Mouse (Mus musculus): ENCODE measurements around the gene Lrrc28.
A peak's percentile ranks its signal among the peaks of the same experiment; 100 is the strongest.
"Not testable (repeated sequence)": the region's sequence is repeated elsewhere in the genome, so short reads cannot be mapped to it uniquely, and the experiment has no call there.

Lrrc28 gene

DNA sequence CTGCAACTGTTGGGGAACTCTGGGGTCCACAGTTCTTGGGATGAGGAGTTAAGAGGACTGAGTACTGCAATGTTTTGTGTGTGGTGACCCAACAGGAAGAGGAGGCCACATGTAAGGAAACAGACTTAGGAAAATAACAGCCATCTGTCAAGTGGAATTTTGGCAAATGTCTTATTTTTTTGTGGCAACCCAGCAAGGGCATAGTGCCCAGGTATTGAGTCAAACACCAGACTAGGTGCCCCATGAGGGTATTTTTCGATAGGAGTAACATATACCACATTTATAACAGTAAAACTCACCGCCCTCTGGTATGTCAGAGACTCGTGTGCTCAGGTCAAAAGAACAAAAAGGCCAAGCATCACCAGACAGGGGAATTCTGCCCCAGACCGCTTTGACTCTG is 109.1 kb downstream of the Lrrc28 start:
- DNase-seq (ENCODE audit: extremely low spot score, low read depth, low spot score) = no peak

DNA sequence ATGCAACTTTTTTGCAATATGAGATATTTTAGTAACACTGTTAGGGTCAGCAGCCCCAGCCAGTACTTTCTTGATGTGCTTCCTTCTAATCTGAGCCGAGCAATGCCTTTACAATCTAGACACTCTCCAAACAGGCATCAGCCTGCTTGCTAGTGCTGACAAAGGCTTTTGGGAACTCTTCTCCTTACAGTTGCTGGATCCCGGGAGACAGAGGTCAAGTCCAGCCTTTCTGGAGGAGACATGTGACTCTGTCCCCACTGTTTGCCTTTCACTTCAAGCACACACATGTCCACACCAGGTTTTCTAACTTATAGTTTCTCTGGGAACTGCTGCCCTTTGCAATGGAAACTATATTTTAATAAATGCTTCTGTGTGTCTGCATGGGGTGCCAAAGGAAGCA is 114.1 kb downstream of the Lrrc28 start:
- no peak for DNase-seq (ENCODE audit: extremely low spot score, low read depth, low spot score)

DNA sequence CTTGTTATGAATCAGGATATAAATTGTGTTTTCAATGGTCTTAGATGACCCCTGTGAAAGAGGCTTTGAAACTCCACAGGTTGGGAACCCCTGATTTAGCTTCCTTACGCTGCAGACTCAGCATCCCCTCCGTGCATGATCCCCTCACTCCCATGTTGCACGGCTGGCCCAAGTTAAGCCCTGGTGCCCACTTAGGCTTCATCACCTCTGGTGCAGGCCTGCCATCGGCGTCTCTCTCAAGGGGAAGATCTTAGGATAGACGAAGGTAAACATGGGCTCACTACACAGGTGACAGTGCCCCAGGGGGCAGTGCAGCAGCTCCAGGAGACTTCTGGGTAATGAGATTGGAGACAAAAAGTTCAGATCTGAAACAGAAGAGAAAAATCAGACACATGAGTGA is 115.7 kb downstream of the Lrrc28 start:
- DNase-seq (ENCODE audit: extremely low spot score, low read depth, low spot score) = no peak

DNA sequence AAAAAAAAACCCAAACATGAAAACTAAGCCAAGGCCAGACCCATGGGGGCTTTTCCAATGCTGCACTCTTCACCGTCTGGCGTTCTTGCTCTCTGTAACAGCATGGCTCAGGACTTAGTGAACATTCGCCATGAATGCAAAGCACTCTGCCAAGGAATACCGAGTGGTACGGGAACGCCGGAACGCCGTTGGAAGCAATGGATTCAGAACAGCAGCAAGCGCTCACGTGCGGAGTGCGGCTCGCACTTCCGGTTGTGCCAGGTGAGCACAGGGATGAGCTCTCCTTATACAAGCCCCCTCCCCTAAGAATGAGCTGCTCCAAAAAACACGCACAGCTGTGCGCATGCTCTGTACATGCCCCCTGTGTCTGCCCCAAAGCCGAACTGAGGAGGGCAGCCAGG is 116.2 kb downstream of the Lrrc28 start:
- DNase-seq (ENCODE audit: extremely low spot score, low read depth, low spot score) = no peak

DNA sequence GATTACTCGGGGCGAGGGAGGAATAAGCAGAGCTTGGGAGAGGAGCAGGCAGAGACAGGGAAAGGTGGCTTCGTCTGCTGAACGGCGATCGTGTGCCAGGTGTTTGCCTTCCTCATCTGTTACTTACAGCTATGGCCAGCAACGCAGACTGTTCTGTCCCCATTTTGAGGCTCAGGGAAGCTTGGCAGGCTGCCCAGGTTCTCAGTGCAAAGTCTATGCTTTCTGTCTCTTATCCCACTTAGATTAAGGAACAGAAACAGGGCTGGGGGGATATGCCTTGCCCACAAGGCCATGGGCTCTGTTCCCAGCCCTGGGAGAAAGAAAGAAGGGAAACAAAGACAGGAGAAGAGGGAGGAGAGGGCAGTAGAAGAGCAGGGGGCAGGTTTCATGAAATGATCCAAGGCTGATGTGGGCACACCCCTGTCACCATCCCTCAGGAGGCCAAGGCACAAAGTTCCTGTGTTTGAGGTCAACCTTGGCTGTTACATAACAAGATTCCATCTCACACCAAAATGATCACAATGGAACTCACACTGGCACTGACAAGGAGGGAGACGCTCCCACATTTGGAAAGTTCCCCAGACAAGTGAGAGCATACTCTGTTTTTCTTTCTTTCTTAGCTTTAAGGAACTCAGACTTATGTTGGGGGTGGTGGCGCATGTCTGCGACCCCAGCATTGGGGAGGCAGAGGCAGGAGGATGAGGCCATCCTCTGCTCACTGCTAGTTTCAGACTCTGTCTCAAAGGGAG is 116.8 kb downstream of the Lrrc28 start:
- no peak for DNase-seq (ENCODE audit: extremely low spot score, low read depth, low spot score)

DNA sequence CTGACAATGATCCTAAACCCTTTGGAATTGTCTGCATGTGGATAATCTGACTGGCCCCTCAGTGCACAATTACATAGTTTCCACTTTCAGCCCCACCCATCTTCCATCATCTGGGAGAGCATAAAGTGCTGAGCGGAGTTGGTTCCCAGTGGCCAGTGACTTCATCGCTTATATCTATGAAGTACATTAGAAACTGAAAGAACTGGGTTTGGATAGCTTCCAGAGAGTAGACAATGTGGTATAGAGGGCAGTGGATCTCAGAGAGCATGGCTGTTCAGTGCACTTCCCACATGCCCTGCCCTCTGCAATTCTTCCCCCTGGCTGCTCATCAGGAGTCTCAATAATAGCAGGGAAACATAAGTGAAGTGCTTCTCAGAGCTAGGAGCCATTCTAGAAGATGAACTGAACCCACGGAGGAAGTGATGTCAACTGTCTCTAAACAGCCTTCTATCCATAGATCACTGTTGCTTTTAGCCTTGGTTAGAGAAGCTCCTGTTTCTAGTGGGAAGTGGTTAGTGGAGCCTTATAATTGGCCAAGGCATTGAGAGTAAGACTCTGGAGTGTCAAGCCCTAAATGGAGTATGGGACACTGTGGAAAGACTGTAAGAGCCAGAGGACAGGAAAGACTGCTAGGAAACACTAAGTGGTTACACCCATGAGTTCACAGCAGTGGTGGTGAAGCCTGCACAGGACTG is 119.0 kb downstream of the Lrrc28 start:
- DNase-seq (ENCODE audit: extremely low spot score, low read depth, low spot score) = no peak

DNA sequence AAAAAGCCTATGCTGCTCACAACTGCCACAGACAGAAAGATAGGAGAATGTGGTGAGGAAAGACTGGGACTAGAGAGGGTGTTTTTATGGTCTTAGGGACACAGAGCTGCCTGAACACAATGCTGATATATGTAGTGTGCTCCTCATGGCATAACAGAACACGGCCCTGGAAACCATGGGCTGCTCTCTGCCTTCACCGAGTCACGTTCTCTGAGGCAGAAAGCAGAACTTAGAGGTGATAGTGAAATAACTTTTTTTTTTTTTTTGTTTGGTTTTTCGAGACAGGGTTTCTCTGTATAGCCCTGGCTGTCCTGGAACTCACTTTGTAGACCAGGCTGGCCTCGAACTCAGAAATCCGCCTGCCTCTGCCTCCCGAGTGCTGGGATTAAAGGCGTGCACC is 121.0 kb downstream of the Lrrc28 start:
- DNase-seq (ENCODE audit: extremely low spot score, low read depth, low spot score) = not testable (repeated sequence)

DNA sequence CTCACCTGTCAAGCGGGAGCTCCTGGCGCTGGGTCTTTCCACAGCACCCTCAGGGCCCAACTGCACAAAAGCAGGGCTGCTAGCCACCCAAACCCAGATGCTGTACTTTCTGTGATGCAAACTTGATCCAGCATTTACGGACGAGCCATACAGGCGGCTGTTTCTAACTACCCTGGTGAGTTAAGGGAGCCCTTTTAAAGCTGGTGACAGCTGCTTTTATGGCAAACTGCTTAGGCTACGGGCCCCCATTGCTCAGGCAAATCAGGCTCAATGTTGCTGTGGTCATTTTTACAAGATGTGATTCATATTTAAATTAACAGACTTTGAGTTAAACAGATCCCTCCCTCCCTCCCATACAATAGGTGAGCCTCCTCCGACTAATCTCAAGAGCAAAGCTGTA is 121.7 kb downstream of the Lrrc28 start:
- DNase-seq (ENCODE audit: extremely low spot score, low read depth, low spot score) = no peak

DNA sequence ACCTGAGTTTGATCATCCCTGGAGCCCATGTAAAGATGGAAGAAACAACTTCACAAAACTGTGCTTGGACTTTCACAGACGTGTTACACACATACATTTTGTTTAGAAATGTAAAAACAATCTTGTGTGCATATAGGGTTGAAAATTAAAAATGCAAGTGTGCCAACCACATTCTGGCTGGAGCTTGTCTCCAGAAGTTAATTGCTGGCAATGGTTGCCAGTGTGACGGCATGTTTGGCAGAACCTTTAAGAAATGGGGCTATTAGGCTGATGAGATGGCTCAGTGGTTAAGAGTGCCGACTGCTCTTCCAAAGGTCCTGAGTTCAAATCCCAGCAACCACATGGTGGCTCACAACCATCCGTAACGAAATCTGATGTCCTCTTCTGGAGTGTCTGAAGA is 123.3 kb downstream of the Lrrc28 start:
- not testable (repeated sequence) for DNase-seq (ENCODE audit: extremely low spot score, low read depth, low spot score)

DNA sequence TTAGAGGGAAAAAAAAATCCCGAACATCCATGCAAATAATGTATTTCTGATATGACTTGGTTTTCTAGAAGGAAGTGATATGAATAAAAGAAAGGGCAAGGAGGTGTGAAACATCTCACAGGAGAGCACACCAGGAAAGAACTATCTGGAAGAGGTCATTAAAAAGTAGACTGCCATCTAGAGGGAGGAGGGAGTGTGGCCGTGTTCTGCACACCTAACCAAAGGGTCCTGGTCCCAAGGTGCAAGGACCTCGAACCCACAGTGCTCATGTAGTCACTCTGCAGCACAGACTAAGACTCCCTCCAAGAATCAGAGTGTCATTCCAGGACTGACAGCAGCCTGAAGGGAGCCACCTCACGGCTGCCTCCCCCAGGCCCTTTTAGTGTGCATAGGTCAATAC is 124.1 kb downstream of the Lrrc28 start:
- no peak for DNase-seq (ENCODE audit: extremely low spot score, low read depth, low spot score)

DNA sequence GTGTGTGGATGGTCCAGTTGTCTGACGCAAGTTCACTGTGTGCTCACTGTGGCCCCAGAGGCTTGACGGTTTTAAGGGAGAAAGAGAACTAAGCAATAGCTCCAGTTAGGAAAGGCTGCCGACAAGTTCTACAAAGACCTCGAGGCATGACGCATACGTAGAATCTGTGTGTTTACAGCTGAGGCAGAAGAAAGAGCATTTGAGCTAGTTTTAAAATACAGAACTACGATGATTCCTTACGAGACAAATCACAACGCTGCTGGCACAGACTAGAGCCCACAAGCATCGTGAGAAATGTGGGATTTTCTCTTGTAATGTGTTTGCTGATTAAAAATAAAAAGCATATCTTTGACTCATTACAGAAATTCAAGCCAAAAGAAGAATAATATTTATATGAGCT is 125.1 kb downstream of the Lrrc28 start:
- no peak for DNase-seq (ENCODE audit: extremely low spot score, low read depth, low spot score)

DNA sequence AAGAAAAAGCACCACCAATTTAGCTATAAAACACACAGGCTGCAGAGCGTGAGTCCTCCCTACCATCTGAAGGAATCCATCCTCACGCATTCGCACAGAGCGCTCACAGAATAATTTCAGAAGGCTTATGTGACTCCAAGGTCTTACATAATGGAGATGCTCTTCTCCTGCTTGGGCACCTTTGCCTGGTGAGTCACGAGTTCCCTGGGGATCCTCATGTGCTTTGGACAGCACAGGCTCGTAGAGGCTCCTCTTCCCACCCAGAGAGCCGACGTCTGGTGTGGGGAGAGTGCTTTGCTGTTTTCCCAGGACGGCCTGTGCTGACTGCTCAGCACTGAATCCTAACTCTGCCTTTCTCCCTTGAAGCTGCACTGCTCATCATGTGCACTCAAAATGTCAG is 129.4 kb downstream of the Lrrc28 start:
- DNase-seq (ENCODE audit: extremely low spot score, low read depth, low spot score) = no peak

DNA sequence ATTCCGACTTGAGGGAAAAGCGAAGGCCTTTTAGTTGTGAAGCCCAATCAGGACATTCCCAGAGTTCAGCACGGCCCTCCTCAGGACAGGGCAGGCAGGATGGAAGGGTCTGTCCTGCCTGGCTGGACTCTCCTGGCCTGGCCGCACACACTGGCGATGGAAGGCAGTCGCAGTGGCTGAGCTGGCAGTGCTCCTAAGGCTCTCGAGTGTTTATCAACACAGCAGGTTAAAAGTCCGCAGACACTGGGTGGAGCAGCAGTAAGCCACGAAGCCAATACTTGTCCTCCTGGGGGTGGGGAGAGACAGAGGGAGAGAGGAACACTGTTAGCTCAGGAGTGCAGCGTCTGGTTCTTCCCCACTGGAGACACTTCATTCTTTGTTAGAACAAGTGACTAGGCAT is 130.2 kb downstream of the Lrrc28 start:
- DNase-seq (ENCODE audit: extremely low spot score, low read depth, low spot score) = no peak

DNA sequence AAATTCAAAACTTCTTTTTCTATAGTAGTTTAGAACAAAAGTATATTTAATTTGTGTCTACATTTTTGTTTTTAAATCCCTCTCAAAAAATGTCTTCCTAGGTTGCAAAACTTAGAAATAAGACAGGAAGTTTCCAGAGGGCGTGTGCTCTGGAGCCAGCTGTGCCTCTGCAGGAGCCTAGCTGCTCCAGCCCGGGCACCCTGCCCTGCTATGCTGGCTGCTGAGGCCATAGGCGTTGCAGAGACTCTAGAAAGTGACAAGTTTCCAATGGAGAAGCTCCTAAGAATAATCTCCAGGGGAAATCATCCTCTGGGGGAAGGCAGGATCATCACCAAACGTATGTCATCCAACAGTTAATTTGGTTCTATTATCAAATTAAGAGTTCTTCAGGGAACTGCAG is 130.7 kb downstream of the Lrrc28 start:
- DNase-seq (ENCODE audit: extremely low spot score, low read depth, low spot score) = no peak

DNA sequence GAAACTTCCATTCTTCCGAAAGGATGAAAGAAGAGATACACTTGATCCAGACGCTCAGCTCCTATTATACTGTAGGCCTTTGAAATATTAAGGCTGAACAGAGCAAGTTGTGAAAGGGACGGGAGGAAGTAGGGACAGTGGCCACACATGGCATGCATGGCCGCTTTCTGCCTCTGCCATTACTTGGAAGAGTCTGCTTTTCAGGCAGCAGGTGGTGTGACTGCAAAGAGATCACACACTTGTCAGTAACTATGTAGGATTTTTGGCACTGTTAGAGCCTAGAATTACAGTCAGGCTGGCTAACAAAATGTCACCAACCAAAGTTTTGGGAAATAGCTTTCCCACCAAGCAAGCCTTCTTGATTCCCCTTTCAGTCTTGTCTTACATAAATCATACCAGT is 131.4 kb downstream of the Lrrc28 start:
- no peak for DNase-seq (ENCODE audit: extremely low spot score, low read depth, low spot score)

DNA sequence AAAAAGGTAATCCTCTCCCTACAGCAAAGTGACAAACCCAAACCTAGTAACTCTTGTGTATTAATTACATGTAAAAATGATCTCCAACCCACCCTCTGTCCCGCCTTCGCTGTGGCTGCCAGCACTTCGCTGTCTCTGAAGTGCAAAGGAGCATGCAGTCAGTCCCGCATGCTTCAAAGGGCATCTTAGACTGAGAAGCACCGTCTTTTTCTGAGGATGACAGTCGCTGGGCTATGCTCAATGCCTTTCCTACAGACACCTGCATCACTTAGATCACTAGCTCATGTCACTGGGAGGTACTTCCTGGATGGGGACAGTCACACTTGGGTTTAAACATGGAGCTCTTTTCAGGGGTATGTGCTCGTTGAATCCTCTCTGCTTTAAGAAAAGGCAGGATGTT is 133.5 kb downstream of the Lrrc28 start:
- DNase-seq (ENCODE audit: extremely low spot score, low read depth, low spot score) = no peak

DNA sequence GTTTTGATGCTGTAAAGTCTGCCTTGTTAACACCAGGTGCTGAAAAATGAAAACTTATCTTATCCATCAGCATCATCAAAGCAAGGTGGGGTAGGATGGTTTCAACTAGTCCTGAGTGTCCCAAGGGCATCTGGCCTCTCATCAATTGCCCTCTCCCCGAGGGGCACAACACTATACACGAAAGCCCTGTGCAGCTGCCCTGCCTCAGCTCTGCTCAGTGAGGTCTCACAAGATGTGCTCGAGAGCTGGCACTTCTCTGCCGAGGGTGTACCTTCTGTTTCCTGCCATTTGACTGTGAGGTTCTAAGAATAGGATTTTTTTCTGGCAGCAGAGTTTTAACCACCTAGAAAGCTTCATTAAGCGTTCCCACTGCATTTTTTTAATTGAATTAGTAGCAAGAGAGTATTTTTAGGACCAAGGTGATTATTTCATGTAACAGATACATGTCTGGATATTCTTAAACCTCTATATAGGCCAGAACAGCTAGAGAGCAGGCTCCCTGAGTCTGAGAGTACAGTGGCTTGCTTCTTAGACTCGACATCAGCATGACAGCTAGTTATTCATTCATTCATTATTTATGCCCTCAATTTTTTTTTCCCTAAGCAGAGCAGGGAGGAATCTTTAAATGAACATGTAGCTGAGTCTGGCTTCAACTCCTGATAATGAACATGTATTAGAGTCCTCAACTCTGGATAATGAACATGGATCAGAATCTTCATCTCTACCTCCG is 141.6 kb downstream of the Lrrc28 start:
- no peak for DNase-seq (ENCODE audit: extremely low spot score, low read depth, low spot score)

DNA sequence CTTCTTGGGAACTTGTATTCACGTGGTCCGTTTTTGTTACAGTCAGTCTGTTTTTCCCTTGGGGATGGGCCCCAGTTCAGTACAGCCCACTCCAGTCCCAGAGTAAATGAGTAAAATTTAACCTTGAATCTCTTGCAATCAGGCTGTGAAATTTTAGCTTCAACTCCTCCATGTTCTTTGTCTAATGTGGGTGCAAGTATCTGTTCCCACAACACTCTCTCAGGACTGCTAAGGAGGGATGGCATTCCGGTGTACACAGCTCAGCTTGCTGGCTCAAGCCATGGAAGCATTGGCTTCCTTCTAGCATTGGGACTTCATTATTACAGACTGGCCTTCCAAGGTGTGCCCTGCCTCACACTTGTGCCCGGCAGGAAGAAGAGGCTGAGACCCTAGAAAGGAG is 142.4 kb downstream of the Lrrc28 start:
- DNase-seq (ENCODE audit: extremely low spot score, low read depth, low spot score) = no peak

DNA sequence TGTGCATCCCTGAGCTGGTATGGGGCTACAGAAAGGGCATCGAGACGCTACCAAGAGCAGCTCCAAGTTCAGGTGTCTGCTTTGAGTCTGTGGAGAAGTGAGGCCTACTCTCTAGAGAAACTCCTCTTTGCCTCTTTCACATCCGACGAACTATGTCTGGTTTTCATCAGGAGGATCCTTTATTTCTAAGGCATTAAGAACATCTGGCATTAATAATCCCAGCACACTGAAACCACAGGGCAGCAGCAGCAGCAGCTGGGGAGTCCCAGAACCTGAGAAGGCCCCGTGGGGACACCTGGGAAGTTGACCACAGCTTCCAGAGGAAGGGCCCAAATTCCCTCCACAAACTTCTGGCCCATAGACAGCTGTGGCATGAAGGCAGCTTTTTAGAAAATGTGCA is 144.2 kb downstream of the Lrrc28 start:
- DNase-seq (ENCODE audit: extremely low spot score, low read depth, low spot score) = peak; percentile 61

DNA sequence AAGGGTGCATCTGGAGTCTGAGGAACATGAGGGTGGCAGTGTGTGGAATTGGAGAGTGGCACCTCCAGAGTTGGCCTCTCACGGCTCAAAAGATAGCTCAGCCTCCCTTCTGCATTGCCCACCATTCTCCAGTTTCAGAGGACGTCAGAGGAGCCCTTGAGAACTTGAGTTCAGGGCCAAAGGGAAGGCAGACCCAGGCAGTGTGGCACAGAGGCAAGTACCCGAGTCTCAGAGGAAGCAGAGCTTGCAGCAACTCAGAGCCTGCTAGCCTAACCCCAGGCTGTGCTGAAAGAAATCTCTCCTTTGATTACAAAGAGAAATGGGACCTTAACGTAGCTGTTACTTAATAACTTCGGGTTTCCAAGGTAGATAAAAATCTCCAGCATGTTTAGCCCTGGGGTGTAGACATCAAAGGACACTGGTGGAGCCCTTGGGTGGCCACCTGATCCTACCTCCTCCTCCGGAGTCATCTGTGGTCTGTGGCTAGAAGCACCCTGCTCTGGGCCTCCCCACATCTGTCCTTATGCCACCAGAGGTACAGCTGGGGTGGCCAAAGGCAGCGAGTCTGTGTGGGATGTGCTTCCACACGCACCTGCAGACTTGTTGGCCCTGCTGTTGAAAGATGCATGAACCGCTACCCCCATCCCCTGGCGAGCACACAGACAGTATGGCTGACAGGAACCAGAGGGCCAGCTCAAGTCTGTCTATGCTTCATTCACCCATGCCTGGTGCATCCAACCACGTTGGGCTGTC is 144.8 kb downstream of the Lrrc28 start:
- no peak for DNase-seq (ENCODE audit: extremely low spot score, low read depth, low spot score)

DNA sequence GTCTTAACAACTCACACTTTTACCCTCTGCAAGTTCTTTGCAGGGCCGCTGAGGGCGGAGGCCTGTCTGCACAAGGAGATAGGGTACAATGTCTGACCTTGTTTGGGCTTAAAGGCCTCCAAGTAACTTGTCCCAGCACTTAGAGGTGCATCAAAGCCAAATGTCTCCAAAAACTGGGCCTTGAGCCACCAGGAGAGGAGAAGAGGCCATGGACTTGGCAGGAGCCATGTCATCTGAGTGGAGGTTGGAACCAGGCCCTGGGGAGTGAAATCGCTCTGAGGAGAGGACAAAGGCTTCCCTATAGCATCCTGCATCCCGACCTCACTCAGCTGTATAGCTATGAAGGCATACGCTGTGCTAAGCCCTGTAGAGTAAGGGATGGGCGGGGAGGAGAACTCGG is 145.6 kb downstream of the Lrrc28 start:
- DNase-seq (ENCODE audit: extremely low spot score, low read depth, low spot score) = no peak

Data from hindlimb bud, embryonic 11.5 days (tissue).